Mouse (Mus musculus) midbrain, embryonic 14.5 days (tissue): Measurements from ENCODE around the gene Selplg. TPM values are rescaled to one million over a fixed set of nuclear protein-coding genes. Genes with fewer than 3 reads are reported as not detected.

Experiments
- ATAC-seq: fragments of 200-750 bp; cut with Nextera tagmentation; 2 replicates; pipeline ENCODE4 v1.8.0; 2017; ENCODE audit warnings: moderate number of reproducible peaks, moderate library complexity; ENCODE audit not compliant: low FRiP score, low TSS enrichment
- DNase-seq: peaks from one replicate; pipeline ENCODE4 v3.0.0-alpha.2; 2015
- H3K27ac ChIP-seq: fragments of 300-500 bp; sonication (generic); replicated peaks from 2 replicates; pipeline ENCODE4 v1.5.1; 2014; ENCODE audit warnings: mild to moderate bottlenecking, low read depth, low read length, moderate library complexity
- H3K27me3 ChIP-seq: fragments of 300-500 bp; sonication (generic); 2 replicates; pipeline ENCODE4 v1.6.1; 2014; ENCODE audit warnings: low read length, control low read depth, mixed read lengths; ENCODE audit not compliant: control insufficient read depth, insufficient read depth
- H3K36me3 ChIP-seq: fragments of 300-500 bp; sonication (generic); 2 replicates; pipeline ENCODE4 v1.6.1; 2014; ENCODE audit warnings: low read length, control low read depth; ENCODE audit not compliant: control insufficient read depth, insufficient read depth
- H3K4me1 ChIP-seq: fragments of 300-500 bp; sonication (generic); 2 replicates; pipeline ENCODE4 v1.6.1; 2014; ENCODE audit warnings: mild to moderate bottlenecking, antibody characterized with exemption, low read length, control low read depth; ENCODE audit not compliant: control insufficient read depth, insufficient read depth
- H3K4me2 ChIP-seq: fragments of 300-500 bp; sonication (generic); 2 replicates; pipeline ENCODE4 v1.6.1; 2014; ENCODE audit warnings: mild to moderate bottlenecking, low read length, moderate library complexity
- H3K4me3 ChIP-seq: fragments of 300-500 bp; sonication (generic); replicated peaks from 2 replicates; pipeline ENCODE4 v1.5.1; 2014; ENCODE audit warnings: low read depth, low read length
- H3K9ac ChIP-seq: fragments of 300-500 bp; sonication (generic); replicated peaks from 2 replicates; pipeline ENCODE4 v1.6.1; 2014; ENCODE audit warnings: mild to moderate bottlenecking, low read length, moderate library complexity
- H3K9me3 ChIP-seq: fragments of 300-500 bp; sonication (generic); 2 replicates; pipeline ENCODE4 v1.6.1; 2016; ENCODE audit warnings: low read length, control low read depth, mixed read lengths; ENCODE audit not compliant: control insufficient read depth
- WGBS: fragments of 180-500 bp; shearing (Covaris S2); extraction: QIAGEN DNeasy Blood & Tissue Kit; methylation state at CpG from one replicate; pipeline ENCODE4 v1.1.7; 2014; 5-methylcytosine and 5-hydroxymethylcytosine counted together
- polyA plus RNA-seq: library from polyadenylated mRNA; unstranded; fragments of >200 nt; fragmentation: Nextera tagmentation; extraction: Ambion mirVana; gene quantifications from 2 replicates; pipeline ENCODE4 v1.2.1, GENCODE M21; 2014

Selplg gene
- polyA plus RNA-seq, result 1.1 and 2.6 TPM in 2 replicates

- 52% methylated on average over 8 of the region's 8 CpGs for WGBS
- no peak within 1 kb of the TSS; the same call in 1 of the 2 replicates for H3K9ac ChIP-seq
- H3K27ac ChIP-seq, result no peak within 1 kb of the TSS; the same call in 1 of the 2 replicates
Measured at GRCm38 (mm10) chr5:113832490-113832901, at the start of gene Selplg. Gene Selplg, minus strand, starts transcription at chr5:113832644.

GRCm38 (mm10) chr5:113881136-113881535 lies 48.7 kb upstream of the Selplg start:
- peaks cover 18% of the 10 kb centered on the region for H3K4me1 ChIP-seq
- DNase-seq (no peak), ATAC-seq (no peak)
- no peak overlapping the region for H3K9ac ChIP-seq
- no peak overlapping the region for H3K27ac ChIP-seq
- H3K4me3 ChIP-seq, result no peak overlapping the region
- H3K36me3 ChIP-seq, result peaks cover 40% of the 10 kb centered on the region
- H3K4me2 ChIP-seq, result no peak overlapping the region
- H3K27me3 ChIP-seq, result no peaks in the 10 kb centered on the region
- WGBS, result 95% methylated on average over 14 of the region's 14 CpGs
- no peaks in the 10 kb centered on the region for H3K9me3 ChIP-seq

More at GRCm38 (mm10) chr5:113832490-113832901, at the start of gene Selplg:
- ATAC-seq (no peak), DNase-seq (no peak)
- no peak within 1 kb of the TSS for H3K4me2 ChIP-seq
- H3K36me3 ChIP-seq, result no peaks in the 10 kb centered on the region
- H3K27me3 ChIP-seq, result no peaks in the 10 kb centered on the region
- no peaks in the 10 kb centered on the region for H3K9me3 ChIP-seq
- no peak within 1 kb of the TSS for H3K4me3 ChIP-seq
- H3K4me1 ChIP-seq, result no peaks in the 10 kb centered on the region

DNA sequence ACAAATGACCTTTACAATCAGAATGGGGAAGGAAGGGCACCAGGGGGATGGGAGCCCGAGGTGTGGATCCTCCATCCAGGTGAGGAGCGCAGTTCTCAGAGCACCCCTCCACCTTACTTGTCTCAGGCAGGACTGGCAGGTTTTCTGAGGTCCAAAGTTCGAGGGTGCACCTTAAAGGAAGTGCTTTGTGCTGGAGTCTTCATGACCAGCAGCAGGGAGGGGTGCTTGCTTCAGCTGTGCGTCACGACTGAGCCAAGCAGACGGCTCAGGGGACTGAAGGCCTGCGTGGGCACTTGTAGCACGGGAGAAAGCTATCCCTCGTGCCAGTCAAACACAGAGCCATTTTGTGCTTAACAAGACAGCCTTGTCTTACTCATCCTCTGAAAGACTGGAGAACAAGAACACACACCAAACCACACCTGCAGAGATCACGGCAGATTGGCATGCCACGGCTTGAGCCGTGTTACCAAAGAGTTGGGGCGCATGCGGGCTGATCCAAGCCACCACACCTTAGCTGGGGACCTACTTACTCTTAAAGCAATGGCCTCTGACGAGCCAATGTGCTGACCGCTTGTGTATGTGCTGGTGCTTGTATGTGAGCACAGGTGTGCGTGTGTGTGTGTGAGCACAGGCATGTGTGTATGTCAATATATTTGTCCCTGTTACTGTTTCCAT lies 46.6 kb upstream of the Selplg start:
- Histone ChIP-seq H3K4me3 (no peak overlapping the region), H3K36me3 (peaks cover 44% of the 10 kb centered on the region), H3K9ac (no peak overlapping the region), H3K4me2 (no peak overlapping the region), H3K27ac (no peak overlapping the region), H3K4me1 (peaks cover 22% of the 10 kb centered on the region), H3K27me3 (no peaks in the 10 kb centered on the region), H3K9me3 (no peaks in the 10 kb centered on the region)
- ATAC-seq (no peak), DNase-seq (no peak)
- WGBS, result 93% methylated on average over 17 of the region's 17 CpGs

GRCm38 (mm10) chr5:113877565-113877964 lies 45.1 kb upstream of the Selplg start:
- Histone ChIP-seq H3K36me3 (peaks cover 46% of the 10 kb centered on the region), H3K9ac (no peak overlapping the region), H3K4me2 (no peak overlapping the region), H3K4me3 (no peak overlapping the region), H3K4me1 (peaks cover 25% of the 10 kb centered on the region), H3K9me3 (no peaks in the 10 kb centered on the region), H3K27me3 (no peaks in the 10 kb centered on the region), H3K27ac (no peak overlapping the region)
- ATAC-seq (no peak), DNase-seq (no peak)
- WGBS, result 77% methylated on average over 3 of the region's 3 CpGs

DNA sequence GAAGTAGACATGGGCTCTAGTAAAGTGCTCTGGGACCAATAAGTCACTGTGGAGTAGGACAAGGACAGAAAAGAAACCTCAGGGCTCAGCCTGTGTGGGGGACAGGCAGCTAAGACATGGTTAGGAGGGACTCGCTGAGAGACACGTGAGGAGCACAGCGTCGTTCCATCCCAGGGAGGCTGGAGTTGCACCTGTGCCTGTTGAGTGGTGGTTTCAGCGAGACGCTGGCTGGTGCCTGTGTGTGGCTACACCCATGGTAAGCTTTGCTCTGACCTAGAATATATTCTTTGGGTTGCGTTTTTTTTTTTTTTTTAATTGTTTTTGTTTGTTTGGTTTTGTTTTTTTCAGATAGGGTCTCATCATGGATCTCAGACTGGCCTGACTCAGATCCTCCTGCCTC lies 43.7 kb upstream of the Selplg start:
- H3K4me3 ChIP-seq, result no peak overlapping the region
- H3K4me1 ChIP-seq, result peaks cover 37% of the 10 kb centered on the region
- no peak overlapping the region for H3K4me2 ChIP-seq
- no peaks in the 10 kb centered on the region for H3K27me3 ChIP-seq
- no peak for DNase-seq
- ATAC-seq, result no peak
- peak overlapping the region; percentile 41; the same call in 1 of the 2 replicates for H3K27ac ChIP-seq
- H3K9me3 ChIP-seq, result no peaks in the 10 kb centered on the region
- H3K9ac ChIP-seq, result no peak overlapping the region
- 93% methylated on average over 7 of the region's 7 CpGs for WGBS
- peaks cover 37% of the 10 kb centered on the region for H3K36me3 ChIP-seq

GRCm38 (mm10) chr5:113875625-113876024 lies 43.2 kb upstream of the Selplg start:
- ATAC-seq, result no peak
- Histone ChIP-seq H3K27ac (peak overlapping the region; percentile 41; the same call in 1 of the 2 replicates), H3K4me1 (peaks cover 41% of the 10 kb centered on the region), H3K9me3 (no peaks in the 10 kb centered on the region), H3K27me3 (no peaks in the 10 kb centered on the region), H3K36me3 (peaks cover 31% of the 10 kb centered on the region), H3K4me3 (no peak overlapping the region), H3K9ac (no peak overlapping the region), H3K4me2 (no peak overlapping the region)
- no peak for DNase-seq
- WGBS, result 97% methylated on average over 4 of the region's 4 CpGs

DNA sequence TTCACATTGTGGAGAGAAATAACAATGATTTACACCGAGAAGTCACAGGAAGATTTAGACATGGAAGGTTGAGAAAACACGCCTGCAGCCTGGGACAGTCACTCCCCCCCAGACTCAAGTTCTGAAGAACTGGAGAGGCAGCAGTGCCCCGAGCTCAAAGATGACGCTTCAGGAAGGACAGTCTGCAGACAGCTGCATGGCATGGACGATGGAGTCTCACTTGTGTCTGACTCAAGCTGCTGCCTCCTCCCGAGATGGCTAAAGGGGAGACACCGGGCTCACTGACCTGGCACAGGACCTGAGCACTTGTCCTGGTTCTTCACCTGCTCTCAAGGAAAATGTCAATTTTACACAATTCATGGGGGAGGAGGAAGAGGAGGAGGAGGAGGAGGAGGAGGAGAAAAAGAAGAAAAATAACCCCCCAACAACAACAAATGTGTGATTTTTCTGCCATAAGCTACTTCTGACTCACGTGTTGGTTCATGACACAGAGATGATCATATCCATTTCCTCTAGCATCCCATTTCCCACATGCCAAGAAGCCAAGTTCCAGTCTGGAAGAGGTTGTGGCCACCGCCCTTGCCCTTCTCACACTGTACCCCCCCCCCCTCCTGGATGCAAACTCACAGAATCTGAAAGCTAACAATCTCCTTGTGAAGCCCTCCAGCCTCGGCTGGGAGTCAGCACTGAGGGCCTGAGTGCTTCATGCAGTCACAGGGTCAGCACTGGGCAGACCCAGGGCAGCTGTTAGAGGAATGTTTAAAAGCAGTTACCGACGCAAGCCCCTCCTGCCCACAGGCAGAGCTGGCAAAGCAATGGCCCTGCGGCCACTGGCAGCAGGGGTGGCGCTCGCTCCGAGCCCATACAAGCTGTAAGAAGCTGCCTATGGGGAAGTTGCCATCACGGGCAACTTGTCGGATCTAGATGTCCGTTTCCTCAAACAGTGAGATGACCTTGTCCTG lies 41.9 kb upstream of the Selplg start:
- DNase-seq (no peak), ATAC-seq (no peak)
- Histone ChIP-seq H3K36me3 (peaks cover 20% of the 10 kb centered on the region), H3K27ac (peak overlapping the region; percentile 99), H3K4me3 (peak overlapping the region; percentile 19), H3K9me3 (no peaks in the 10 kb centered on the region), H3K27me3 (no peaks in the 10 kb centered on the region), H3K4me1 (peaks cover 54% of the 10 kb centered on the region), H3K9ac (peak overlapping the region; percentile 63), H3K4me2 (peak overlapping the region; percentile 52)
- 48% methylated on average over 19 of the region's 19 CpGs for WGBS

- peak; percentile 88 for ATAC-seq
- H3K4me3 ChIP-seq, result peak overlapping the region; percentile 19
- H3K9ac ChIP-seq, result peak overlapping the region; percentile 63
- no peaks in the 10 kb centered on the region for H3K27me3 ChIP-seq
- peak overlapping the region; percentile 52 for H3K4me2 ChIP-seq
- peaks cover 14% of the 10 kb centered on the region for H3K36me3 ChIP-seq
- DNase-seq, result peak; percentile 92
- WGBS, result 1% methylated on average over 15 of the region's 15 CpGs
- no peaks in the 10 kb centered on the region for H3K9me3 ChIP-seq
- peak overlapping the region; percentile 99 for H3K27ac ChIP-seq
- H3K4me1 ChIP-seq, result peaks cover 61% of the 10 kb centered on the region
Measured at GRCm38 (mm10) chr5:113872936-113873912, 40.8 kb upstream of the Selplg start.
